Mouse (Mus musculus) MEL (cell line): Measurements from ENCODE around the gene Shoc2. TPM values are rescaled to one million over a fixed set of nuclear protein-coding genes. Genes with fewer than 3 reads are reported as not detected.

ENCODE experiments used
- DNase-seq: peaks from one replicate; pipeline ENCODE4 v3.0.0; 2011; ENCODE audit warnings: low read depth, low spot score
- H3K27ac ChIP-seq: 2 replicates; pipeline ENCODE4 v1.5.1; 2012; ENCODE audit warnings: low read depth, mild to moderate bottlenecking, control low read depth, low read length, moderate library complexity; ENCODE audit not compliant: control insufficient read depth
- H3K27me3 ChIP-seq, 2 experiments: fragments of 150-350 bp in 1 of 2; sonication (generic) in 1 of 2; 2 replicates each; pipeline ENCODE4 v1.6.1; 2012; ENCODE audit warnings: low read length in 2 of 2, mild to moderate bottlenecking in 2 of 2, improper control_type of control experiment in 1 of 2, moderate library complexity in 1 of 2; ENCODE audit not compliant: insufficient read depth in 2 of 2, control insufficient read depth in 1 of 2
- H3K36me3 ChIP-seq, 2 experiments: 2 replicates each; pipeline ENCODE4 v1.6.1; 2012 to 2014; ENCODE audit warnings: low read length in 2 of 2, improper control_type of control experiment in 1 of 2, inconsistent platforms in 1 of 2, mild to moderate bottlenecking in 1 of 2; ENCODE audit not compliant: insufficient read depth in 2 of 2, control insufficient read depth in 1 of 2
- H3K4me1 ChIP-seq, 2 experiments: fragments of 150-350 bp in 1 of 2; sonication (generic) in 1 of 2; 2 replicates each; pipeline ENCODE4 v1.6.1; 2012; ENCODE audit warnings: low read length in 2 of 2, improper control_type of control experiment in 1 of 2, mild to moderate bottlenecking in 1 of 2; ENCODE audit not compliant: insufficient read depth in 2 of 2, control insufficient read depth in 1 of 2
- H3K4me3 ChIP-seq, 2 experiments: fragments of 150-350 bp in 1 of 2; sonication (generic) in 1 of 2; 2 replicates each; pipeline ENCODE4 v1.5.1; 2012; ENCODE audit warnings: low read depth in 2 of 2, low read length in 2 of 2, mild to moderate bottlenecking in 2 of 2, moderate library complexity in 2 of 2, control low read depth in 1 of 2, improper control_type of control experiment in 1 of 2; ENCODE audit not compliant: control insufficient read depth in 1 of 2, insufficient read depth in 1 of 2
- H3K79me2 ChIP-seq: 2 replicates; pipeline ENCODE4 v1.6.1; 2012; ENCODE audit warnings: mild to moderate bottlenecking, low read length, moderate library complexity; ENCODE audit not compliant: control insufficient read depth, poor library complexity, insufficient read depth
- H3K9ac ChIP-seq: 2 replicates; pipeline ENCODE4 v1.6.1; 2012; ENCODE audit warnings: low read depth, mild to moderate bottlenecking, control low read depth, low read length, moderate library complexity; ENCODE audit not compliant: control insufficient read depth, poor library complexity, severe bottlenecking
- H3K9me3 ChIP-seq: fragments of 150-350 bp; sonication (generic); replicated peaks from 2 replicates; pipeline ENCODE4 v1.6.1; 2012; ENCODE audit warnings: mild to moderate bottlenecking, low read length, improper control_type of control experiment, moderate library complexity; ENCODE audit not compliant: insufficient read depth
- BHLHE40 ChIP-seq: IDR thresholded peaks from 2 replicates; pipeline ENCODE4 v1.6.1; 2012; ENCODE audit warnings: low read depth, mild to moderate bottlenecking, inconsistent platforms, low read length, improper control_type of control experiment, borderline replicate concordance
- CHD1 ChIP-seq: IDR thresholded peaks from 2 replicates; pipeline ENCODE4 v1.6.1; 2012; ENCODE audit warnings: low read depth, mild to moderate bottlenecking, inconsistent platforms, low read length, improper control_type of control experiment
- CHD2 ChIP-seq: IDR thresholded peaks from 2 replicates; pipeline ENCODE4 v1.6.1; 2011; ENCODE audit warnings: low read length, improper control_type of control experiment
- CTCF ChIP-seq, 3 experiments: IDR thresholded peaks in 2 of 3; conservative IDR thresholded peaks in 1 of 3; 2 replicates each; pipeline ENCODE4 v1.5.1; 2011 to 2012; ENCODE audit warnings: low read length in 3 of 3, low read depth in 2 of 3, mild to moderate bottlenecking in 2 of 3, improper control_type of control experiment in 1 of 3, inconsistent platforms in 1 of 3, mixed read lengths in 1 of 3, moderate library complexity in 1 of 3; ENCODE audit not compliant: control insufficient read depth in 1 of 3, insufficient read depth in 1 of 3, poor library complexity in 1 of 3, severe bottlenecking in 1 of 3
- E2F4 ChIP-seq: IDR thresholded peaks from 2 replicates; pipeline ENCODE4 v1.6.1; 2011; ENCODE audit warnings: low read depth, low read length, improper control_type of control experiment, borderline replicate concordance
- ELF1 ChIP-seq: IDR thresholded peaks from 2 replicates; pipeline ENCODE4 v1.6.1; 2014; ENCODE audit warnings: low read depth, mild to moderate bottlenecking, inconsistent platforms, low read length, improper control_type of control experiment, moderate library complexity
- EP300 ChIP-seq, 2 experiments: IDR thresholded peaks; 2 replicates each; pipeline ENCODE4 v1.6.1; 2011; ENCODE audit warnings: improper control_type of control experiment in 2 of 2, low read length in 2 of 2, low read depth in 1 of 2, mild to moderate bottlenecking in 1 of 2
- ETS1 ChIP-seq: IDR thresholded peaks from 2 replicates; pipeline ENCODE4 v1.6.1; 2012; ENCODE audit warnings: low read depth, mild to moderate bottlenecking, inconsistent platforms, low read length, improper control_type of control experiment, moderate library complexity
- GABPA ChIP-seq: IDR thresholded peaks from 2 replicates; pipeline ENCODE4 v1.6.1; 2012; ENCODE audit warnings: low read depth, mild to moderate bottlenecking, inconsistent platforms, low read length, improper control_type of control experiment, moderate library complexity
- HCFC1 ChIP-seq: IDR thresholded peaks from 2 replicates; pipeline ENCODE4 v1.6.1; 2012; ENCODE audit warnings: low read depth, mild to moderate bottlenecking, inconsistent platforms, low read length, improper control_type of control experiment, moderate library complexity
- JUND ChIP-seq: IDR thresholded peaks from 2 replicates; pipeline ENCODE4 v1.6.1; 2011; ENCODE audit warnings: low read depth, mild to moderate bottlenecking, improper control_type of control experiment, low read length
- MAFK ChIP-seq: IDR thresholded peaks from 2 replicates; pipeline ENCODE4 v1.6.1; 2011; ENCODE audit warnings: low read depth, mild to moderate bottlenecking, low read length, improper control_type of control experiment, borderline replicate concordance
- MAX ChIP-seq: IDR thresholded peaks from 2 replicates; pipeline ENCODE4 v1.6.1; 2011; ENCODE audit warnings: low read length, improper control_type of control experiment
- MAZ ChIP-seq: IDR thresholded peaks from 2 replicates; pipeline ENCODE4 v1.6.1; 2012; ENCODE audit warnings: low read depth, mild to moderate bottlenecking, inconsistent platforms, low read length, improper control_type of control experiment
- MEF2A ChIP-seq: IDR thresholded peaks from 2 replicates; pipeline ENCODE4 v1.6.1; 2014; ENCODE audit warnings: low read depth, mild to moderate bottlenecking, inconsistent platforms, low read length, improper control_type of control experiment; ENCODE audit not compliant: poor library complexity, insufficient replicate concordance, severe bottlenecking; ENCODE audit errors: extremely low read depth
- MXI1 ChIP-seq: IDR thresholded peaks from 2 replicates; pipeline ENCODE4 v1.6.1; 2011; ENCODE audit warnings: mild to moderate bottlenecking, low read depth, low read length, improper control_type of control experiment
- MYC ChIP-seq: IDR thresholded peaks from 2 replicates; pipeline ENCODE4 v1.6.1; 2011; ENCODE audit warnings: low read depth, mild to moderate bottlenecking, low read length, improper control_type of control experiment, moderate library complexity
- NELFE ChIP-seq: IDR thresholded peaks from 2 replicates; pipeline ENCODE4 v1.6.1; 2011; ENCODE audit warnings: low read depth, low read length, improper control_type of control experiment
- NRF1 ChIP-seq: IDR thresholded peaks from 2 replicates; pipeline ENCODE4 v1.6.1; 2014; ENCODE audit warnings: low read depth, mild to moderate bottlenecking, inconsistent platforms, low read length, improper control_type of control experiment, moderate library complexity; ENCODE audit not compliant: poor library complexity, insufficient read depth, severe bottlenecking
- POLR2A ChIP-seq, 2 experiments: IDR thresholded peaks; 2 replicates each; pipeline ENCODE4 v1.6.1; 2011 to 2012; ENCODE audit warnings: low read length in 2 of 2, mild to moderate bottlenecking in 2 of 2, control low read depth in 1 of 2, improper control_type of control experiment in 1 of 2, low read depth in 1 of 2, moderate library complexity in 1 of 2; ENCODE audit not compliant: control insufficient read depth in 1 of 2, insufficient read depth in 1 of 2, poor library complexity in 1 of 2
- POLR2AphosphoS2 ChIP-seq: IDR thresholded peaks from 2 replicates; pipeline ENCODE4 v1.6.1; 2011; ENCODE audit warnings: low read length, improper control_type of control experiment
- POLR2AphosphoS5 ChIP-seq: IDR thresholded peaks from 2 replicates; pipeline ENCODE4 v1.6.1; 2012; ENCODE audit warnings: low read depth, borderline replicate concordance, mild to moderate bottlenecking, inconsistent platforms, low read length, moderate library complexity, mixed read lengths
- RAD21 ChIP-seq: IDR thresholded peaks from 2 replicates; pipeline ENCODE4 v1.6.1; 2011; ENCODE audit warnings: mild to moderate bottlenecking, low read depth, low read length, improper control_type of control experiment
- RCOR1 ChIP-seq: IDR thresholded peaks from 2 replicates; pipeline ENCODE4 v1.6.1; 2012; ENCODE audit warnings: low read depth, mild to moderate bottlenecking, inconsistent platforms, low read length, improper control_type of control experiment
- SIN3A ChIP-seq: IDR thresholded peaks from 2 replicates; pipeline ENCODE4 v1.6.1; 2012; ENCODE audit warnings: low read length, improper control_type of control experiment, inconsistent platforms
- SMC3 ChIP-seq: IDR thresholded peaks from 2 replicates; pipeline ENCODE4 v1.6.1; 2011; ENCODE audit warnings: low read depth, low read length, improper control_type of control experiment
- TAL1 ChIP-seq: IDR thresholded peaks from 2 replicates; pipeline ENCODE4 v1.6.1; 2012; ENCODE audit warnings: mild to moderate bottlenecking, inconsistent platforms, low read length, moderate library complexity, mixed read lengths
- TBP ChIP-seq: IDR thresholded peaks from 2 replicates; pipeline ENCODE4 v1.8.0; 2011; ENCODE audit warnings: low read depth, low read length, improper control_type of control experiment
- TCF12 ChIP-seq: IDR thresholded peaks from 2 replicates; pipeline ENCODE4 v1.6.1; 2014; ENCODE audit warnings: low read depth, mild to moderate bottlenecking, inconsistent platforms, low read length, improper control_type of control experiment, moderate library complexity
- USF1 ChIP-seq: IDR thresholded peaks from 2 replicates; pipeline ENCODE4 v1.6.1; 2014; ENCODE audit warnings: low read depth, mild to moderate bottlenecking, inconsistent platforms, low read length, improper control_type of control experiment, moderate library complexity
- USF2 ChIP-seq, 2 experiments: IDR thresholded peaks; 2 replicates each; pipeline ENCODE4 v1.6.1; 2011 to 2012; ENCODE audit warnings: improper control_type of control experiment in 2 of 2, low read length in 2 of 2, borderline replicate concordance in 1 of 2, inconsistent platforms in 1 of 2, low read depth in 1 of 2, mild to moderate bottlenecking in 1 of 2; ENCODE audit not compliant: insufficient read depth in 1 of 2
- ZC3H11A ChIP-seq: IDR thresholded peaks from 2 replicates; pipeline ENCODE4 v1.6.1; 2012; ENCODE audit warnings: low read depth, mild to moderate bottlenecking, inconsistent platforms, low read length, improper control_type of control experiment
- ZKSCAN1 ChIP-seq: IDR thresholded peaks from 2 replicates; pipeline ENCODE4 v1.6.1; 2012; ENCODE audit warnings: low read depth, mild to moderate bottlenecking, inconsistent platforms, low read length, improper control_type of control experiment, moderate library complexity
- ZMIZ1 ChIP-seq: IDR thresholded peaks from 2 replicates; pipeline ENCODE4 v1.6.1; 2012; ENCODE audit warnings: low read depth, mild to moderate bottlenecking, inconsistent platforms, low read length, improper control_type of control experiment, moderate library complexity
- ZNF384 ChIP-seq: IDR thresholded peaks from 2 replicates; pipeline ENCODE4 v1.6.1; 2012; ENCODE audit warnings: low read depth, mild to moderate bottlenecking, inconsistent platforms, low read length, improper control_type of control experiment
- polyA plus RNA-seq, 2 experiments: library from polyadenylated mRNA; stranded (reverse) in 1 of 2; unstranded in 1 of 2; fragments of >175 nt in 1 of 2; fragments of >200 nt in 1 of 2; gene quantifications; 2 replicates each; pipeline versions ENCODE4 v1.2.1 to v1.2.4; 2012; ENCODE audit warnings: low replicate concordance in 2 of 2, low read depth in 1 of 2; ENCODE audit not compliant: insufficient read length in 2 of 2, insufficient read depth in 1 of 2, missing spikeins in 1 of 2
- total RNA-seq: library from RNA; depleted of rRNA; stranded (reverse); fragments of 300-350 nt; gene quantifications from 2 replicates; pipeline ENCODE4 v1.2.3, GENCODE M21; 2012

Shoc2 gene
- total and polyA plus RNA-seq, 3 experiments = 33.4 to 55.6 TPM; not detected in 1

- H3K4me1 ChIP-seq = peaks cover 13 to 17% of the 10 kb centered on the region in 2 experiments
- H3K9me3 ChIP-seq = no peaks in the 10 kb centered on the region
- DNase-seq = peak; percentile 100
- H3K79me2 ChIP-seq = peaks cover 12% of the 10 kb centered on the region
- peak overlapping the region; percentile 88 for H3K27ac ChIP-seq
- H3K27me3 ChIP-seq = no peaks in the 10 kb centered on the region
- H3K4me3 ChIP-seq = peak overlapping the region; percentile 68 to 96
- H3K36me3 ChIP-seq = peaks cover 0 to 14% of the 10 kb centered on the region in 2 experiments; a peak in 2 of 4 replicates
- H3K9ac ChIP-seq = peak overlapping the region; percentile 82
- TF ChIP-seq MAZ (peak; percentile 79; the same call in 1 of the 2 replicates), TCF12 (peak; percentile 4; the same call in 1 of the 2 replicates), POLR2A (IDR thresholded peaks at IDR 0.05; ENCODE audit: control insufficient read depth in 1 of 2, insufficient read depth in 1 of 2, low read depth in 1 of 2, low read length in 2 of 2, poor library complexity in 1 of 2) (peak; percentile 58 to 88), BHLHE40 (peak; percentile 61; the same call in 1 of the 2 replicates), POLR2AphosphoS2 (peak; percentile 73; the same call in 1 of the 2 replicates), RAD21 (no peak), CHD1 (0 out of 2 replicates have a peak, but pooled peaks have one; percentile 69), TAL1 (no peak), SMC3 (peak; percentile 12; the same call in 1 of the 2 replicates), ETS1 (peak; percentile 46), POLR2AphosphoS5 (no peak; the same call in 1 of the 2 replicates), SIN3A (peak; percentile 82), NRF1 (peak; percentile 81), ZKSCAN1 (no peak), CHD2 (peak; percentile 79; the same call in 1 of the 2 replicates), TBP (peak; percentile 66; the same call in 1 of the 2 replicates), ZMIZ1 (no peak; the same call in 1 of the 2 replicates), ELF1 (peak; percentile 62), RCOR1 (no peak), MEF2A (no peak), MXI1 (peak; percentile 94), MYC (peak; percentile 98), ZC3H11A (no peak; the same call in none of the 2 replicates), EP300 (IDR thresholded peaks at IDR 0.05; ENCODE audit: low read depth in 1 of 2, low read length in 2 of 2) (peak; percentile 43 to 47; a peak in 2 of 4 replicates), CTCF (IDR thresholded peaks at IDR 0.05 in 2 of 3, conservative IDR thresholded peaks at IDR 0.05 in 1 of 3; ENCODE audit: control insufficient read depth in 1 of 3, insufficient read depth in 1 of 3, low read depth in 2 of 3, low read length in 3 of 3, poor library complexity in 1 of 3, severe bottlenecking in 1 of 3) (no peak), MAX (peak; percentile 96), E2F4 (no peak), USF1 (peak; percentile 86), HCFC1 (peak; percentile 54), ZNF384 (no peak), MAFK (no peak), JUND (no peak), USF2 (IDR thresholded peaks at IDR 0.05; ENCODE audit: borderline replicate concordance in 1 of 2, insufficient read depth in 1 of 2, low read depth in 1 of 2, low read length in 2 of 2) (0 out of 4 replicates have a peak, but pooled peaks of 1 of the 2 experiments have one; percentile 29), NELFE (peak; percentile 81), GABPA (no peak)
Observed at GRCm38 (mm10) chr19:53902739-53903487, 41.2 kb upstream of the Shoc2 start.
